Mouse (Mus musculus) neural tube, embryonic 12.5 days (tissue): Measurements from ENCODE around the gene Ing1. TPM values are rescaled to one million over a fixed set of nuclear protein-coding genes. Genes with fewer than 3 reads are reported as not detected.

ENCODE experiments used
- ATAC-seq: fragments of 200-750 bp; cut with Nextera tagmentation; 2 replicates; pipeline ENCODE4 v1.8.0; 2017; ENCODE audit warnings: low read depth, mild to moderate bottlenecking, moderate TSS enrichment, moderate library complexity; ENCODE audit not compliant: low FRiP score
- H3K27ac ChIP-seq: fragments of 300-500 bp; sonication (generic); 2 replicates; pipeline ENCODE4 v1.5.1; 2016
- H3K27me3 ChIP-seq: fragments of 300-500 bp; sonication (generic); replicated peaks from 2 replicates; pipeline ENCODE4 v1.6.1; 2016; ENCODE audit warnings: mild to moderate bottlenecking
- H3K36me3 ChIP-seq: fragments of 300-500 bp; sonication (generic); 2 replicates; pipeline ENCODE4 v1.6.1; 2016; ENCODE audit warnings: mild to moderate bottlenecking
- H3K4me1 ChIP-seq: fragments of 300-500 bp; sonication (generic); 2 replicates; pipeline ENCODE4 v1.6.1; 2016
- H3K4me2 ChIP-seq: fragments of 300-500 bp; sonication (generic); replicated peaks from 2 replicates; pipeline ENCODE4 v1.6.1; 2016; ENCODE audit warnings: mild to moderate bottlenecking
- H3K4me3 ChIP-seq: fragments of 300-500 bp; sonication (generic); 2 replicates; pipeline ENCODE4 v1.5.1; 2016
- H3K9ac ChIP-seq: fragments of 300-500 bp; sonication (generic); 2 replicates; pipeline ENCODE4 v1.6.1; 2016; ENCODE audit warnings: mild to moderate bottlenecking
- H3K9me3 ChIP-seq: fragments of 300-500 bp; sonication (generic); 2 replicates; pipeline ENCODE4 v1.6.1; 2016; ENCODE audit warnings: mild to moderate bottlenecking
- WGBS: fragments of 180-500 bp; shearing (Covaris S2); methylation state at CpG from one replicate; pipeline ENCODE4 v1.1.7; 2016; 5-methylcytosine and 5-hydroxymethylcytosine counted together
- polyA plus RNA-seq: library from polyadenylated mRNA; unstranded; fragments of >200 nt; fragmentation: Nextera tagmentation; extraction: Ambion mirVana; gene quantifications from 2 replicates; pipeline ENCODE4 v1.2.1, GENCODE M21; 2016

Ing1 gene
- polyA plus RNA-seq, 1 experiment from 2014 or later, result 59.1 TPM

- ATAC-seq, result no peak
Observed at GRCm38 (mm10) chr8:11571950-11572349, 16.6 kb downstream of the Ing1 start.

DNA sequence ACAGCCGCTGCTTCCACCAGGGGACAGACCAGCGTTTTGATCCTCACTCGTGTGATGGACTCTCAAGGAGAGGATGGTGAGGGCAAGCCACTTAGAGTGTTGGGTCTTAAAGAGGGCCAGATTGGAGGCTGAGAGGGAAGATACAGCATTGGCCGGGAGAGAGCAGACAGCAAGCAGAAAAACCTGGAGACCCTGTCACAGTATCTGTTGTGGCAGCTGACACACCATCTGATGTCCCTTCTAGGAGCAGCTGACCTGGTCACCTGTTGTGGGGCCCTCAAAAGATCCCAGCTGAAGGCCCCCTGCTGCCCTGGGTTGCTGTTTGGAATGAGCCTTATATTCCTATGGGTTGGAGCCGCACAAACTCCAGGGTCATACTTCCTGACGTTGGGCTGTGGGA lies 17.1 kb downstream of the Ing1 start:
- peaks cover 17% of the 10 kb centered on the region for H3K36me3 ChIP-seq

More at GRCm38 (mm10) chr8:11571950-11572349, 16.6 kb downstream of the Ing1 start:
- H3K27me3 ChIP-seq, result no peaks in the 10 kb centered on the region
- no peak overlapping the region for H3K27ac ChIP-seq
- H3K4me1 ChIP-seq, result no peaks in the 10 kb centered on the region
- H3K9ac ChIP-seq, result no peak overlapping the region
- peaks cover 22% of the 10 kb centered on the region for H3K36me3 ChIP-seq
- no peak overlapping the region for H3K4me3 ChIP-seq
- H3K9me3 ChIP-seq, result no peaks in the 10 kb centered on the region
- 92% methylated on average over 10 of the region's 10 CpGs for WGBS
- no peak overlapping the region for H3K4me2 ChIP-seq

GRCm38 (mm10) chr8:11574911-11575603 lies 19.7 kb downstream of the Ing1 start:
- 82% methylated on average over 9 of the region's 9 CpGs for WGBS

More for the DNA sequence above, 17.1 kb downstream of the Ing1 start:
- WGBS, result 80% methylated on average over 6 of the region's 6 CpGs
- Histone ChIP-seq H3K4me2 (no peak overlapping the region), H3K4me3 (no peak overlapping the region), H3K4me1 (no peaks in the 10 kb centered on the region), H3K9ac (no peak overlapping the region), H3K27ac (no peak overlapping the region), H3K27me3 (no peaks in the 10 kb centered on the region), H3K9me3 (no peaks in the 10 kb centered on the region)
- no peak for ATAC-seq

DNA sequence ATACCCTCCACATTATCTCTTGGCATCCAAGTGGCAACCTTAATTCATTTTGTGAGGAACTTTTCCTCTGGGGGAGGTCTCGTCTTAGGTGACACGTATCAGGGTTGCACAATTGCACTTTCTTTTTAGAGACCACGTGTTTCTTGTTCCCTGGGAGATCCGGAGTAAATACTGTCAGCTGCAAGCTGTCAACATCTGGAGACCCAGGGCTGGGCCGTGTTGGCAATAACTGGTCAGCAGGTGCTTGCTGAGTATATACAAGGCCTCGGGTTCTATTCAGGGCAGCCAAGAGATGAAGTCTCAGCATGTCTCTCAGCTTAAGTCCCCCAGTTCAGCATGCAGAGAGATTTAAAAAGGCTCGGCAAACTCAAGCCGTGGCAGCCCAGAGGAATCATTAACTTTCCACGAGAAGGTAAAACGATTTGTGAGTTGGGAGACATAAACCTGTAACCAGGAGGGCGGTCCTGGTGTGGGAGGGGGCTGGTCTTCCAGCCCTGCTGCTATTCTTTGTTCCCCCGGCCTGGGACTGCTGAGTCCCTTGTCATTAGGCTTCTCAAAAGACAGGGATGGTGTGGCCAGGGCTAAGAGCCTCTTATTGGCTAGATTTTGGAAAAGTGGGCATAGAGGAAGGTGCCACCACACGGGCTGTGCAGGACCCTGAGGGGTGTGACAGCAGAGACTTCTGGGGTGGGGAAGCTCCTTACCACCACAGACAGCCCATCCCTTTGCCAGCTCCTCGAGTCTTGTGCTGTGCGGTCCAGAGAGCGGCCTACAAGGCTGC lies 20.4 kb downstream of the Ing1 start:
- Histone ChIP-seq H3K4me3 (no peak overlapping the region), H3K9ac (no peak overlapping the region), H3K9me3 (no peaks in the 10 kb centered on the region), H3K27me3 (no peaks in the 10 kb centered on the region), H3K36me3 (no peaks in the 10 kb centered on the region), H3K4me1 (no peaks in the 10 kb centered on the region), H3K4me2 (no peak overlapping the region), H3K27ac (no peak overlapping the region)
- WGBS, result 53% methylated on average over 16 of the region's 16 CpGs
- no peak for ATAC-seq

More at GRCm38 (mm10) chr8:11574911-11575603, 19.7 kb downstream of the Ing1 start:
- H3K9ac ChIP-seq, result no peak overlapping the region
- H3K36me3 ChIP-seq, result 0 out of 2 replicates have a peak, but pooled peaks cover under 1% of the 10 kb centered on the region
- no peak for ATAC-seq
- no peaks in the 10 kb centered on the region for H3K4me1 ChIP-seq
- H3K27ac ChIP-seq, result no peak overlapping the region
- H3K4me2 ChIP-seq, result no peak overlapping the region
- no peak overlapping the region for H3K4me3 ChIP-seq
- no peaks in the 10 kb centered on the region for H3K27me3 ChIP-seq
- no peaks in the 10 kb centered on the region for H3K9me3 ChIP-seq

DNA sequence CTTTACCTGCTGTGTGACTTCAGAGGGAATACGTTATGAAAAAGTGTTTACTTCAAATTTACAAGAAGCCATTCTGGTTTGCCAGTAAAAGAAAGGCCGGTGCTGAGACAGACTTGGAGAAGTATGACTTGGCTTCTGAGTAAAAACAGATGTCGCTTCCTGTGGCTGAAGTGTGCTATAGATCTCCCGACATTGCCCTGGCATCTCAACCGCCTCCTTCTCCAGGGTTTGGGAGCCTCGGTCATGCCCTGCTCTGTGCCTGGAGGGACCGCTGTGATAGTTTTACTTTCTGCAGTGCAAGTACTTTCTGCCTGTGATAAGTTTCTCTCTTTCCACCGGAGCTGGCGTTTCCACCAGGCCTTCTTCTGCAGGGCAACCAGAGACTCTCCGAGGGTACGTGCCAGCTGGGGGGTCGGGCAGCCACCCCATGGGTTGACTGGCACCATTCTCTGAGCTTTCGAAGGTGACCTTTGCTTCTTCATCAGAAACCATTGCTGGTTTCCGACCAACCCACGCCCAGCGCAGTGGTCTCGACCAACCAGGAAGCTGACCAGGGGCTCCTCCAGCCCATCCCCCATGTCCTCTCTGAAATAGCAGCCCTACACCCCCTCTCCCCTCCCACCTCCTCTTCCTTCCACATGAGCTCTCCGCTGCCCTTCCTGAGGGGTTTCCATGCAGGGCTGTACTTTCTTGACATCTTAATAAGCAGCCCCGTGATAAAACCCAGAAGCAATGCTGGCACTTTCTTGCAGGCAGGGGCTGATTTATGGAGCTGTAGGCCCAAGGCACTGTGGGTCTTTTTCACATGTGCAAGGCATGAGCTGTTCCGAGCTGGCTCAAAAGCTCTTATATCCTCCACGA lies 30.4 kb downstream of the Ing1 start:
- 82% methylated on average over 21 of the region's 21 CpGs for WGBS
- H3K4me2 ChIP-seq, result no peak overlapping the region
- no peak overlapping the region for H3K9ac ChIP-seq
- no peak overlapping the region for H3K4me3 ChIP-seq
- H3K4me1 ChIP-seq, result 0 out of 2 replicates have a peak, but pooled peaks cover 3% of the 10 kb centered on the region
- no peaks in the 10 kb centered on the region for H3K36me3 ChIP-seq
- no peaks in the 10 kb centered on the region for H3K27me3 ChIP-seq
- H3K27ac ChIP-seq, result no peak overlapping the region
- H3K9me3 ChIP-seq, result 0 out of 2 replicates have a peak, but pooled peaks cover 8% of the 10 kb centered on the region
- ATAC-seq, result no peak

- H3K36me3 ChIP-seq, result no peaks in the 10 kb centered on the region
Observed at GRCm38 (mm10) chr8:11586374-11586745, 31.0 kb downstream of the Ing1 start.

GRCm38 (mm10) chr8:11591837-11592236 lies 36.5 kb downstream of the Ing1 start:
- WGBS, result 87% methylated on average over 4 of the region's 4 CpGs
- H3K27ac ChIP-seq, result no peak overlapping the region
- H3K36me3 ChIP-seq, result no peaks in the 10 kb centered on the region
- ATAC-seq, result no peak
- H3K4me2 ChIP-seq, result no peak overlapping the region
- no peaks in the 10 kb centered on the region for H3K4me1 ChIP-seq
- H3K9me3 ChIP-seq, result no peaks in the 10 kb centered on the region
- no peaks in the 10 kb centered on the region for H3K27me3 ChIP-seq
- H3K9ac ChIP-seq, result no peak overlapping the region
- no peak overlapping the region for H3K4me3 ChIP-seq

More at GRCm38 (mm10) chr8:11586374-11586745, 31.0 kb downstream of the Ing1 start:
- Histone ChIP-seq H3K27ac (no peak overlapping the region), H3K27me3 (no peaks in the 10 kb centered on the region), H3K9me3 (0 out of 2 replicates have a peak, but pooled peaks cover 8% of the 10 kb centered on the region), H3K9ac (no peak overlapping the region), H3K4me2 (no peak overlapping the region), H3K4me3 (no peak overlapping the region), H3K4me1 (0 out of 2 replicates have a peak, but pooled peaks cover 3% of the 10 kb centered on the region)
- WGBS, result 71% methylated on average over 2 of the region's 2 CpGs
- no peak for ATAC-seq

DNA sequence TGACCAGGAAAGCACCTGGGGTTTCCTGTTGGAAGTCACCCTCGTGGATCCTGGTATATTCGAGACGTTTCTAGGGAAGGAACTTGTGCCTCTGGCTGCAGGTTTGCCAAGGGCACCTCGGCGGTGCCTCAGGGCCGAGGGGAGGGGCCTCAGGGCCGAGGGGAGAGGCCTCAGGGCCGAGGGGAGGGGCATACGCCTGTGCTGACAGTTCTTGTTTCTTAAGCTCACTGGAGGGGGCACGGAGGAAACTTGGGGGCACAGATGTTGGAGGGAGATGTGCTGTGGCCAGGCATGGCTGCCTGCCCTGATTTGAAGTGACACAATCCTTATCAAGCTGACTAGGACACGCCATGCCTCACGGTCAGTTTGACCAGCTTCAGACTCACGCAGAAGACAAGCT lies 36.9 kb downstream of the Ing1 start:
- WGBS, result 52% methylated on average over 13 of the region's 13 CpGs
- H3K9ac ChIP-seq, result no peak overlapping the region
- no peaks in the 10 kb centered on the region for H3K36me3 ChIP-seq
- H3K27ac ChIP-seq, result no peak overlapping the region
- no peak overlapping the region for H3K4me3 ChIP-seq
- H3K27me3 ChIP-seq, result no peaks in the 10 kb centered on the region
- no peaks in the 10 kb centered on the region for H3K9me3 ChIP-seq
- no peaks in the 10 kb centered on the region for H3K4me1 ChIP-seq
- no peak overlapping the region for H3K4me2 ChIP-seq
- ATAC-seq, result no peak

DNA sequence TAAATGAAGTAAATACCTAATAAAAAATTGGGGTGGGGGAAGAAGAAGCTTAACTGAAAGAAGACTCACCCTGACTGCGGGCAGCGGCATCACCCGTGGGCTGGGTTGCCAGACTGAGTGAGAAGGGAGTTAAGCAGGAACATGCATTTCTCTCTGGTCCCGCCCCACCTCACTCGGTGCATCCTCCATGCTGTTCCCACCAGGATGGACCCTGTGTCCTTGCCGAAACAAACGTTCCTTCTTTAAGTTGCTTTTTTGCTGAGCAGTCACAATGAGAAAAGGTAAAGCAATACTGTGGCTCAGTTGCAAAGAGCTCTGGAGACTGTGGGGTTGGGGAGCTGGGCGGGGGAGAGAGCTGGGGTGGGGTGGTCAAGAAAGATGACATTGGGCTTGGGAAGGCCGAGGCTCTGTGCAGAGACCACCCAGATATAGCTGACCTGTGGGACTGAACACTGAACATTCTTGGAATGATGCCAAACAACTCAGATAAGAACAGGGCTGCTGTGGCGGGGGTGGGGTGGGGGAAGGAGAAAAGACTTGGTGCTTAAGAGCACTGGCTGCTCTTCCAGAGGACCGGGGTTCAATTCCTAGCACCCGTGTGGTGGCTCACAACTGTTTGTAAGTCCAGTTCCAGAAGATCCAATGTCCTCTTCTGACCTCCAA lies 38.0 kb downstream of the Ing1 start:
- H3K4me3 ChIP-seq, result no peak overlapping the region
- no peaks in the 10 kb centered on the region for H3K27me3 ChIP-seq
- no peaks in the 10 kb centered on the region for H3K4me1 ChIP-seq
- no peak overlapping the region for H3K4me2 ChIP-seq
- 82% methylated on average over 12 of the region's 12 CpGs for WGBS
- H3K27ac ChIP-seq, result no peak overlapping the region
- H3K9ac ChIP-seq, result no peak overlapping the region
- no peaks in the 10 kb centered on the region for H3K36me3 ChIP-seq
- H3K9me3 ChIP-seq, result no peaks in the 10 kb centered on the region
- ATAC-seq, result no peak

DNA sequence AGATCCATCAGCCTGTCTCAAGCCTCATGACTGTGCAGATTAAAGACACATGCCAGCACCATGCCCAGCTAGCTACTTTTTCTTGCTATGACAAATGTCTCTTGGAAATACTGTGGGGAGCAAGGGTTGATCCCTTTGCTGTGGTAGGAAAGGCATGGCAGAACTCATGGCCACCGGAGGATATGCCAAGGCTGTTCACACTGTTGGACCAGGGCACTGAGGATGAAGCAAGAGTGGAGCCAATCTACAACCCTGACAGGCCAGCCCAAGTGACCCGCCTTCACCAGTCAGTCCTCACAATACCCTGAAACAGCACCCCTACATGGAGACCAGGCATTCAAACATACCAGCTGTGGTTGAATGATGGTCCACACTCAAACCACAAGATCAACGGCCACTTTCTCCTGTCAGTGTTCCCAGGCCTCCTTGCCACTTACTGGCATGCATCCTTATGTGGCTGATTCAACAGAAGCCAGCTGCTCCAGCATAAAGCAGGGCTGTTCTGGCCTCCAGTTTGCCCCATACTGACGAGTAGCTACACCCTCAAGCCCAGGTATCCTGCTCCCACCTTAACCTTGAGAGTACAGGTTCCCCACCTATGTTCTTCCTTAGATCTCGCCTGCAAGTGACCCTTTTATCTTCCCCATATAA lies 45.1 kb downstream of the Ing1 start:
- WGBS, result 78% methylated on average over 5 of the region's 5 CpGs
- no peak overlapping the region for H3K27ac ChIP-seq
- no peak overlapping the region for H3K4me3 ChIP-seq
- H3K4me2 ChIP-seq, result no peak overlapping the region
- no peaks in the 10 kb centered on the region for H3K9me3 ChIP-seq
- no peaks in the 10 kb centered on the region for H3K4me1 ChIP-seq
- peaks cover 5% of the 10 kb centered on the region for H3K36me3 ChIP-seq
- no peak for ATAC-seq
- H3K27me3 ChIP-seq, result no peaks in the 10 kb centered on the region
- H3K9ac ChIP-seq, result no peak overlapping the region

DNA sequence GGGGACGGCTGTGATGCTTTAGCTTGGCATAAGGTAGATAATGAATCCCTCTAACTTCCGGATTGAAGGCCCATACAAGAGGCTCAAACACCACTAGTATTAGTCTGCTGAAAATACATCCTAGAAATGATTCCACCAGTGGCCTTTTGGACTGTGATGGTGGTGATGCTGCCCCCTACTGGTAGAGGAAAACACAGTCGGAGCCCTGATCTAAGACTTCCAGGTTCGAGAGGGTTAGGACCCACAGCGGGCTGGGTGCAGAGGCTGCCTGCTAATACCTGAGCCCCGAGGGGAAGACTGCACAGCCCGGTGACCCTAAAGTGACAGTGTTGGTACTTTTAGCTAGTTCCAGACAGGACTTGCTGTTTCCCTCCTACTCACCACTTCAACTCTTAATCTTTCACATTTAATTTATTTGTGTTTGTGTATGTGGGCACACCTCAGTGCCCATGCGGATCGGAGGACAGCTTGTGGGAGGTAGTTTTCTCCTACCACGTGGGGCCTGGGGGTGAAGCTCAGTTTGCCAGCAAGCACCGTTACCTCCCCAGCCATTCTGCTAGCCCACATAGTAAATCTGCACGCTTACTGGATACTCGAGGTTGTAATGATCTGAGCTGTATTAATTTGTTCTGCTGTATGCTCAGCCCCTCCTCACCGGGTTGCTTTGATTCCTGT lies 46.8 kb downstream of the Ing1 start:
- no peak overlapping the region for H3K4me2 ChIP-seq
- H3K9ac ChIP-seq, result no peak overlapping the region
- no peak overlapping the region for H3K4me3 ChIP-seq
- no peaks in the 10 kb centered on the region for H3K27me3 ChIP-seq
- 47% methylated on average over 14 of the region's 14 CpGs for WGBS
- H3K36me3 ChIP-seq, result peaks cover 12% of the 10 kb centered on the region
- H3K27ac ChIP-seq, result no peak overlapping the region
- no peaks in the 10 kb centered on the region for H3K4me1 ChIP-seq
- H3K9me3 ChIP-seq, result peaks cover 3% of the 10 kb centered on the region; the same call in 1 of the 2 replicates
- peak; percentile 58; the same call in 1 of the 2 replicates for ATAC-seq
